Mouse (Mus musculus) urinary bladder, postnatal 36 days (tissue): ENCODE measurements around the gene Gtdc1.

ENCODE experiments used
- DNase-seq, 2 experiments: peaks; one replicate each; pipeline ENCODE4 v3.0.0; 2022; ENCODE audit warnings: low spot score in 2 of 2, mixed read lengths in 1 of 2

Gene Gtdc1

GRCm38 (mm10) chr2:44924618-44925017, 2.8 kb downstream of the Gtdc1 start:
- no peak for DNase-seq

GRCm38 (mm10) chr2:44923056-44923883, 4.2 kb downstream of the Gtdc1 start:
- no peak for DNase-seq

GRCm38 (mm10) chr2:44922500-44922899, 5.0 kb downstream of the Gtdc1 start:
- no peak for DNase-seq

- no peak for DNase-seq
Measured at GRCm38 (mm10) chr2:44920471-44920870, 7.0 kb downstream of the Gtdc1 start.

- no peak for DNase-seq
Measured at GRCm38 (mm10) chr2:44919326-44919725, 8.1 kb downstream of the Gtdc1 start.

GRCm38 (mm10) chr2:44918737-44919136, 8.7 kb downstream of the Gtdc1 start:
- no peak for DNase-seq

- no peak for DNase-seq
Measured at GRCm38 (mm10) chr2:44916286-44916685, 11.2 kb downstream of the Gtdc1 start.

- no peak for DNase-seq
Measured at GRCm38 (mm10) chr2:44897801-44898200, 29.7 kb downstream of the Gtdc1 start.

GRCm38 (mm10) chr2:44873718-44874117, 53.7 kb downstream of the Gtdc1 start:
- no peak for DNase-seq

- no peak for DNase-seq
Measured at GRCm38 (mm10) chr2:44864726-44865125, 62.7 kb downstream of the Gtdc1 start.

- DNase-seq: no peak
Measured at GRCm38 (mm10) chr2:44854475-44854874, 73.0 kb downstream of the Gtdc1 start.

GRCm38 (mm10) chr2:44849666-44850065, 77.8 kb downstream of the Gtdc1 start:
- no peak for DNase-seq

- no peak for DNase-seq
Measured at GRCm38 (mm10) chr2:44848156-44848555, 79.3 kb downstream of the Gtdc1 start.

GRCm38 (mm10) chr2:44845424-44845823, 82.0 kb downstream of the Gtdc1 start:
- no peak for DNase-seq

GRCm38 (mm10) chr2:44829753-44830152, 97.7 kb downstream of the Gtdc1 start:
- no peak for DNase-seq

- DNase-seq: no peak
Measured at GRCm38 (mm10) chr2:44829346-44829745, 98.1 kb downstream of the Gtdc1 start.

GRCm38 (mm10) chr2:44826609-44827008, 100.8 kb downstream of the Gtdc1 start:
- DNase-seq: no peak

GRCm38 (mm10) chr2:44817787-44818186, 109.7 kb downstream of the Gtdc1 start:
- no peak for DNase-seq

GRCm38 (mm10) chr2:44813729-44814128, 113.7 kb downstream of the Gtdc1 start:
- no peak for DNase-seq

GRCm38 (mm10) chr2:44804497-44804896, 123.0 kb downstream of the Gtdc1 start:
- DNase-seq: no peak

GRCm38 (mm10) chr2:44801361-44801760, 126.1 kb downstream of the Gtdc1 start:
- DNase-seq: no peak

GRCm38 (mm10) chr2:44791840-44792239, 135.6 kb downstream of the Gtdc1 start:
- DNase-seq: no peak

- no peak for DNase-seq
Measured at GRCm38 (mm10) chr2:44791134-44791533, 136.3 kb downstream of the Gtdc1 start.

- no peak for DNase-seq
Measured at GRCm38 (mm10) chr2:44782746-44783145, 144.7 kb downstream of the Gtdc1 start.
